Mouse (Mus musculus) heart, postnatal 14 days (tissue): ENCODE measurements at regions not wholly inside any gene's neighbourhood (a gene's known extent, or its start where the extent isn't known, plus 50 kb on each side); places are given as distances from the start of the nearest gene placed in this dataset.
A peak's percentile ranks its signal among the peaks of the same experiment; 100 is the strongest.

ENCODE experiments used
- DNase-seq, 2 experiments: peaks; one replicate each; pipeline ENCODE4 v3.0.0; 2021 to 2022
- intact Hi-C: fragments of 180-260 bp; cut with DNase I; formaldehyde crosslinking; loops from one replicate; pipeline ENCODE4 v1.15.1; 2025

- DNase-seq, result peak; percentile 27 to 56
- intact Hi-C loops, result no loop called here
Observed at GRCm38 (mm10) chr3:56437058-56437457, 253.6 kb upstream of the Nbea start.

- intact Hi-C loops, result no loop called here
- DNase-seq, result peak; percentile 6 to 47
Observed at GRCm38 (mm10) chr3:56433495-56433894, 250.0 kb upstream of the Nbea start.

GRCm38 (mm10) chr3:56427201-56427600 lies 243.7 kb upstream of the Nbea start:
- DNase-seq, result no peak
- intact Hi-C loops, result no loop called here

- DNase-seq, result no peak
- intact Hi-C loops, result no loop called here
Observed at GRCm38 (mm10) chr3:56397851-56398496, 214.5 kb upstream of the Nbea start.

- intact Hi-C loops, result no loop called here
- DNase-seq, result no peak
Observed at GRCm38 (mm10) chr3:56393134-56393533, 209.6 kb upstream of the Nbea start.

GRCm38 (mm10) chr3:56380316-56380715 lies 196.8 kb upstream of the Nbea start:
- intact Hi-C loops, result no loop called here
- no peak for DNase-seq

- no peak for DNase-seq
- intact Hi-C loops, result no loop called here
Observed at GRCm38 (mm10) chr3:56379500-56379899, 196.0 kb upstream of the Nbea start.

GRCm38 (mm10) chr3:56362543-56362942 lies 179.0 kb upstream of the Nbea start:
- no peak for DNase-seq
- intact Hi-C loops, result no loop called here

GRCm38 (mm10) chr3:56357035-56357701 lies 173.7 kb upstream of the Nbea start:
- intact Hi-C loops, result no loop called here

GRCm38 (mm10) chr3:56356163-56356882 lies 172.8 kb upstream of the Nbea start:
- intact Hi-C loops, result no loop called here
- DNase-seq, result no peak

More at GRCm38 (mm10) chr3:56357035-56357701, 173.7 kb upstream of the Nbea start:
- no peak for DNase-seq
